Mouse (Mus musculus) cortical plate, adult 2 months (tissue): Measurements from ENCODE around the gene Fbxl22.

Experiments
- CTCF ChIP-seq: fragments of 200-500 bp; IDR thresholded peaks from 2 replicates; pipeline ENCODE4 v1.5.1; 2011; ENCODE audit warnings: mild to moderate bottlenecking, control low read depth, low read length; ENCODE audit not compliant: insufficient read depth; ENCODE audit errors: extremely low read depth
- POLR2A ChIP-seq: fragments of 200-500 bp; IDR thresholded peaks from 2 replicates; pipeline ENCODE4 v1.6.1; 2011; ENCODE audit warnings: mild to moderate bottlenecking, low read length, control low read depth; ENCODE audit not compliant: insufficient read depth; ENCODE audit errors: extremely low read depth

DNA sequence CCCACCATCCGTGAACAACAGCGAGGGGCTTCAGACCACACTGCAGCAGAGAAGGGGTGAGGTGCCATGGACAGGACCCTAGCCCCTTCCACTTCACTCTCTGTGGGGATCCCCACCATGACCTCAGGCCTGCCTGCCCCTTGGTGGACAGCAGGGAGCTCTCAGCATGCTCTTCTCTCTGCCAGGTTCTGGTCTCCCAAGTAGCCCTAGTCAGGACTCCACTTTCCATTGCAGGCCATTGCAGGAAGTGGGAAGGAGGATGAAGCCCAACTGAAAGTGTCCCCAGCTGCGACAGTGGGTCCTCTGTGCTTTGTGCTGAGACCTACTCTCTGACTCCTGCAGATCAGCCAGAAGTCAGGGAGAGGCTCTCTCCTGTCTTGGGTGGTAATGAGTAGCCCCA, 6.7 kb downstream of the Fbxl22 start:
- TF ChIP-seq CTCF, result no peak
- no peak for TF ChIP-seq POLR2A
